Mouse (Mus musculus): ENCODE results near the gene Sct.

DNA sequence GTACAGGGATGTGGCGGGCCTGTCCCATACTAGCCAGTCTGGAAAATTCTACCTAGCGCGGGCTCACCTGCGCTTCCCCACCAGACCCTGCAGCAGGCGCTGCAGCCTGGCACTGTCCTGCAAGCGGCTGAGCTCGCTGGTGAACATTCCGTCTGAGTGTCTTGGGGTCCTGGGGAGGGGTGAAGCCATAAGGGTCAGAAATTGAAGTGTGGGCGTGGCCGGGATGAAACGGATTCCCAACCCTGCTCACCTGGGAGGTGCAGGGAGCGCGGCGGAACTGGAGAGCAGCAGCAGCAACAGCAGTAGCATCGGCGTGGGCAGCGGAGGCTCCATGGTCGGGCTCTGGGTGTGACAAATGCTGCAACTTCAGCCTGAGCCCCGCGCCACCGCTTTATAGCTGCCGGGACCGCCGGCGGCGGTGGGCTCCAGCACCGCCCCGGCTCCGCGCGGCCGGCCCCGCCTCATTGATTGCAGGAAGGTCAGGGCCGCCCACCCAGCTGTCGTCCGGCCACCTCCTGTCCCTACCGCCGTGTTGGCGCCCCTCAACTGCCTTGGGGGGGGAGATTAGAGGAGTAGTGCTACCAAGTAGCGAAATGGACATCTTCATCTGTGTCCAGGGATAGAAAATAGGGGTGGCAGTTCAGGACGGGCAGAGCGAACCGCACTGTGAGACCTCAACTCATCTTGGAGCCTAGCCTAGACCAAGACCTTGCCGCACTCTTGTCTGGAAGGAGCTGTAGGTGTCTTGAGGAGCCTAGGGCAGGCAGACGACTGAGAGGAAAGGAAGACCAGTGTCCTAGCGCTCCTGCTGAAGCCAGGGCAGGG lies at the start of gene Sct:
- TF ChIP-seq CTCF (IDR thresholded peaks at IDR 0.05) (peak; percentile 74), EP300 (IDR thresholded peaks at IDR 0.05) (no peak)
